Mouse (Mus musculus): ENCODE measurements around the gene Klhl18. TPM values are rescaled to one million over a fixed set of nuclear protein-coding genes. Genes with fewer than 3 reads are reported as not detected.

Gene Klhl18
- 10.6 and 11.4 TPM in 2 replicates for polyA plus RNA-seq (2011; ENCODE audit: insufficient read length, low read depth, missing spikeins)

GRCm38 (mm10) chr9:110476124-110477091, at the start of gene Klhl18, which contains the start of gene Kif9:
Gene Klhl18, minus strand, starts transcription at chr9:110476694.
Gene Kif9, plus strand, starts transcription at chr9:110476958.
- H3K27ac ChIP-seq (ENCODE audit: insufficient read depth, low read length): peak within 1 kb of the TSS; percentile 74
- no peaks in the 10 kb centered on the region for H3K4me1 ChIP-seq (ENCODE audit: control insufficient read depth, insufficient read depth, low read length)
- peak within 1 kb of the TSS; percentile 72 for H3K4me3 ChIP-seq (ENCODE audit: insufficient read depth, low read length)
- TF ChIP-seq CTCF (IDR thresholded peaks at IDR 0.05; ENCODE audit: borderline replicate concordance, insufficient read depth, low read length) (no peak), POLR2A (IDR thresholded peaks at IDR 0.05; ENCODE audit: low read depth, low read length) (peak; percentile 97)

DNA sequence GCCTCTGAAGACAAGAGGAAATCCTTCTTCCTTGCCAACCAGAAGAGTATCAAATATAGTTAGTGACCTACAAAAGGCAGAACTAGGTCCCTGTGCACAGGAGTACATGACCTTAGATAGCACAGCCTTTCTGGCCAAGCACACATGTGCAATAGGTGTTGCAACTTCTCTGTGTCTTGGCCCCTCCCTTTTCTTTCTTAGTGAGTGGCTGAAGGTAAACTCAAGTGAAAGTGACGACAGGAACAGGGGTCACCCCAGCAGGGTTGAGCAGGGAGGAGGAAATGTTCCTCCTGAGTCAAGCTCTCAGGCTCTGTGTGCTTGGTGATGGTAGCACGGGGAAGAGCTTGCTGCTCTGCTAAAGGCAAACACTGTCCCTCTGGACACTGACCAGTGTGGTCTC, 49.2 kb upstream of the Klhl18 start:
- no peak for TF ChIP-seq POLR2A (IDR thresholded peaks at IDR 0.05; ENCODE audit: low read depth, low read length)
- no peak for TF ChIP-seq CTCF (IDR thresholded peaks at IDR 0.05; ENCODE audit: borderline replicate concordance, insufficient read depth, low read length)
- Histone ChIP-seq H3K4me3 (ENCODE audit: insufficient read depth, low read length) (no peak overlapping the region), H3K27ac (ENCODE audit: insufficient read depth, low read length) (no peak overlapping the region), H3K4me1 (ENCODE audit: control insufficient read depth, insufficient read depth, low read length) (no peaks in the 10 kb centered on the region)

DNA sequence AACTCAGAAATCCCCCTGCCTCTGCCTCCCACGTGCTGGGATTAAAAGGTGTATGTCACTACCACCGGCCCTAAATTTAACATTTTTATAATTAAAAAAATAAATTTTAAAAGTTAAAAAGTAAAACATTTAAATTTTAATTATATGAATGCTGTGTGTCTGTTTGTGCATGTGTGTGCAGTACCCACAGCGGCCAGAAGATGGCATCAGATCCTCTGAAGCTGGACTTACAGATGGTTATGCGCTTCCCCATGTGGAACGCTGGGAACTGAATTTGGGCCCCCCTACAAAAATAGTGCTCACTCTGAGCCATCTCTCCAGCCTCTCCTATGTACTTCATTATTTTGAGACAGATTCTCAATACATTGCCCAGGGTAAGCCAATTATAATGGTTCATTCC, 14.4 kb upstream of the Klhl18 start:
- no peak for TF ChIP-seq POLR2A (IDR thresholded peaks at IDR 0.05; ENCODE audit: low read depth, low read length)
- no peak for TF ChIP-seq CTCF (IDR thresholded peaks at IDR 0.05; ENCODE audit: borderline replicate concordance, insufficient read depth, low read length)
- Histone ChIP-seq H3K4me3 (ENCODE audit: insufficient read depth, low read length) (no peak overlapping the region), H3K27ac (ENCODE audit: insufficient read depth, low read length) (no peak overlapping the region), H3K4me1 (ENCODE audit: control insufficient read depth, insufficient read depth, low read length) (no peaks in the 10 kb centered on the region)

DNA sequence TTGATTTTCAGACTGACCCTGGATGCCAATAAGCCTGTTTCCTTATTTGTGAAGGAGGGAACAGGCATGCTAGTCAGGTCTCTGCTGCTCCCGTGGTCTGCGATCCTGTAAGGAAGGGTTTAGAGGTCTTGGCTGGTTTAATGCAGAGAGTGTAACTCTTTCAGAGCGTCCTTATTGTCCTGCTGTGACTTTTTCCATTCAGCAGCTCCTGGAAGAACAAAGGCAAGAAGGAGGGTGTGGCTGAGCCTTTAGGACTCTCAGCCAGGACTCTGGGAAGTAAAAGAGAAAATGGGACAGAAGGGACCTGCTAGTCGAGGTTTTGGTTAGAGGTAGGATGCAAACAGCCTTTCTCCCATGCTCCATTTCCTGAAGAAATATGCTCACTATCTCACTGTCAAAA, 12.3 kb upstream of the Klhl18 start:
- no peak overlapping the region for H3K4me3 ChIP-seq (ENCODE audit: insufficient read depth, low read length)
- no peaks in the 10 kb centered on the region for H3K4me1 ChIP-seq (ENCODE audit: control insufficient read depth, insufficient read depth, low read length)
- no peak overlapping the region for H3K27ac ChIP-seq (ENCODE audit: insufficient read depth, low read length)
- TF ChIP-seq POLR2A (IDR thresholded peaks at IDR 0.05; ENCODE audit: low read depth, low read length) (no peak), CTCF (IDR thresholded peaks at IDR 0.05; ENCODE audit: borderline replicate concordance, insufficient read depth, low read length) (no peak)

DNA sequence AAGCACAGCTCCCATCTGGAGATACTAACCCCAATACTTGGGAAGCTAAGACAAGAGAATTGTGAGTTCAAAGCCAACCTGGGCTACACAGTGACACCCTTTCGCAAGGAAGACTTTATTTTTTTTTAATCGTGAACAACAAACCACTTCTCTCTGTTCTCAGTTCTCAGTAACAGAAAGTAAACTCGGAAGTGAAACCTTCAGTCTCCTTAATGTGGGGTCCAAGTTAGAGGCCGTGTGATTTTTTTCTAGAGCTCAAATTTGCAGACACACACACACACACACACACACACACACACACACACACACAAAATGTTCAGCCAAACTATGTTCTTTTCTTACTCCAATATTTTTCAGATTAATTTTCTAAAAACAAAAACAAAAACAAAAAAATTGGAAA, 2.1 kb upstream of the Klhl18 start:
- Histone ChIP-seq H3K4me1 (ENCODE audit: control insufficient read depth, insufficient read depth, low read length) (no peaks in the 10 kb centered on the region), H3K4me3 (ENCODE audit: insufficient read depth, low read length) (no peak overlapping the region), H3K27ac (ENCODE audit: insufficient read depth, low read length) (no peak overlapping the region)
- TF ChIP-seq CTCF (IDR thresholded peaks at IDR 0.05; ENCODE audit: borderline replicate concordance, insufficient read depth, low read length) (no peak), POLR2A (IDR thresholded peaks at IDR 0.05; ENCODE audit: low read depth, low read length) (no peak)

GRCm38 (mm10) chr9:110477951-110478350, 1.5 kb upstream of the Klhl18 start:
- H3K27ac ChIP-seq (ENCODE audit: insufficient read depth, low read length): no peak overlapping the region
- H3K4me3 ChIP-seq (ENCODE audit: insufficient read depth, low read length): no peak overlapping the region
- TF ChIP-seq CTCF (IDR thresholded peaks at IDR 0.05; ENCODE audit: borderline replicate concordance, insufficient read depth, low read length) (no peak), POLR2A (IDR thresholded peaks at IDR 0.05; ENCODE audit: low read depth, low read length) (no peak)
- no peaks in the 10 kb centered on the region for H3K4me1 ChIP-seq (ENCODE audit: control insufficient read depth, insufficient read depth, low read length)

- TF ChIP-seq CTCF (IDR thresholded peaks at IDR 0.05; ENCODE audit: borderline replicate concordance, insufficient read depth, low read length): no peak
- no peak for TF ChIP-seq POLR2A (IDR thresholded peaks at IDR 0.05; ENCODE audit: low read depth, low read length)
- Histone ChIP-seq H3K27ac (ENCODE audit: insufficient read depth, low read length) (no peak overlapping the region), H3K4me3 (ENCODE audit: insufficient read depth, low read length) (no peak overlapping the region), H3K4me1 (ENCODE audit: control insufficient read depth, insufficient read depth, low read length) (no peaks in the 10 kb centered on the region)
These were observed 10.3 kb downstream of the Klhl18 start for GRCm38 (mm10) chr9:110466179-110466578.

DNA sequence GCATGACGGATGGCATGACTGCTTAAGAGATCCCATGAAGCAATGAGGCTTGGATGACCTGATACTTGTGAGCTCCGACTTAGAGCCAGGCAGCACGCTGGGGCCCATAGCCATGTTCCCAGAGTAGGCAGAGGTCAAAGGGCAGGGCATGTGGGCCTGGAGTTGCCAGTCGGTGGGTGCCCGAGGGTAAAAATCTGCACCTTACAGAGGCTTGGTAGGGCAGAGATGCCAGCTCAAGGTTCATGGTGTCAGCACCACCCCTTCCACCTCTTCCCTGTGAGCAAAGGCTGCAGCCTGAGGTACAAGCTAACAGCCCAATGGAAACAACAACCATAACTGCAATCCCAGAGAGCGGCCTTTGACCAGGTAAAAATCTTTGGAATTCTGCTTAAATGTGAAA, 11.2 kb downstream of the Klhl18 start:
- Histone ChIP-seq H3K4me3 (ENCODE audit: insufficient read depth, low read length) (no peak overlapping the region), H3K4me1 (ENCODE audit: control insufficient read depth, insufficient read depth, low read length) (no peaks in the 10 kb centered on the region), H3K27ac (ENCODE audit: insufficient read depth, low read length) (no peak overlapping the region)
- no peak for TF ChIP-seq CTCF (IDR thresholded peaks at IDR 0.05; ENCODE audit: borderline replicate concordance, insufficient read depth, low read length)
- no peak for TF ChIP-seq POLR2A (IDR thresholded peaks at IDR 0.05; ENCODE audit: low read depth, low read length)

DNA sequence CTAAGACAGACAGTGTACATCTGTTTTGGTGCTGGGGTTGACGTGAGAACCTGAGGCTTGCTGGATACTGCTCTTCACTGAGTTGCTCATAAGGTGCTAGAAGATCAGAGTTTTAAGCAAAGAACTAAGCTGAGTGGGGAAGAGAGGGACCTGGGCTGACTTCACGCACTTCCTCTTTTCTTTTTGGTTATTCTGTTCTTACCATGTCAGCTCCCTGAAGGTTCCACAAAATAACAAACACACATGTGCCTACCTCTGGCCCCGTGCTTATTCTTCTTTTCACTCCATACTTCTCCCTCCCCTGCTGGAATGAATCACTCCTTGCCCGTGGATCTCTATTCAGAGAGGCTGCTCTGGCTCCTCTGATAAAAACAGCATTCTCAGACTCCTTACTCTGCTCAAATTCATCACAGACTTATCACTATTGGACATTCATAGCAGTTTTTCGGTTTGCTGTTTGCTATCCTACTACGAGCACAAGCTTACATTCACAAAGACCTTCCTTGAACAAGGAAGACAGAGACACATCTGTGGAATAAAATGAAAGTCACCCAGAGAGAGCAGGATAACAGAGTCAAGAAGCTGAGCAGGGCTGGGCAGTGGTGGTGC, 12.4 kb downstream of the Klhl18 start:
- H3K4me1 ChIP-seq (ENCODE audit: control insufficient read depth, insufficient read depth, low read length): no peaks in the 10 kb centered on the region
- H3K27ac ChIP-seq (ENCODE audit: insufficient read depth, low read length): no peak overlapping the region
- TF ChIP-seq POLR2A (IDR thresholded peaks at IDR 0.05; ENCODE audit: low read depth, low read length): no peak
- no peak for TF ChIP-seq CTCF (IDR thresholded peaks at IDR 0.05; ENCODE audit: borderline replicate concordance, insufficient read depth, low read length)
- H3K4me3 ChIP-seq (ENCODE audit: insufficient read depth, low read length): no peak overlapping the region

DNA sequence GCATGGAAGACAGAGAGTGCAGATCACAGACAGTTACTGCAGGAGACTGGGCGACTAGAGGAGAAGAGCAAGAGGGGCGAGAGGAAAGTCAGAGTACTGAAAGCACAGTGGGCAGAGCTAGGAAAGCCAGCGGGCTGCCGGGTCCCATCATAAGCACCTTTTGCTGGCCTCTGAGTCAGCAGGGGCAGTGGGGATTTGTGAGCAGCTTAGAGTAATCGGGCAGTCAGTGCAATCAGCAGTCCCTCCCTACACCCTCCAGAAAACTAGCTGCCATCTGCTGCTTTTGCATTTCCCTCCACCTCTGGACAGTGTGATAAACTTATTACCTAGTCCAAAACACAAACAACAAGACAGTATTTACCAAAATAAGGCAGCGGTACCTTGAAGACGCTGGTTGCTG, 14.2 kb downstream of the Klhl18 start:
- H3K4me3 ChIP-seq (ENCODE audit: insufficient read depth, low read length): no peak overlapping the region
- H3K27ac ChIP-seq (ENCODE audit: insufficient read depth, low read length): no peak overlapping the region
- no peaks in the 10 kb centered on the region for H3K4me1 ChIP-seq (ENCODE audit: control insufficient read depth, insufficient read depth, low read length)
- TF ChIP-seq CTCF (IDR thresholded peaks at IDR 0.05; ENCODE audit: borderline replicate concordance, insufficient read depth, low read length) (no peak), POLR2A (IDR thresholded peaks at IDR 0.05; ENCODE audit: low read depth, low read length) (no peak)

Measured in embryonic fibroblast, embryonic 13.5 days (primary cell).